Mouse (Mus musculus): ENCODE data around the gene Ccdc175.

The Ccdc175 gene

GRCm38 (mm10) chr12:72104027-72104426 is 80.8 kb downstream of the Ccdc175 start:
- in situ Hi-C loops (cut with MboI; ENCODE audit: low sequenced_read_pairs): loop anchor here (25.0 kb wide), 1 partner anchor 308 kb away; the partner anchor contains the start of gene Rtn1

- in situ Hi-C loops (cut with MboI; ENCODE audit: low sequenced_read_pairs): loop anchor here (25.0 kb wide), 1 partner anchor 310 kb away; the partner anchor contains the start of gene Rtn1
Measured at GRCm38 (mm10) chr12:72102776-72103175, 82.1 kb downstream of the Ccdc175 start.

- in situ Hi-C loops (cut with MboI; ENCODE audit: low sequenced_read_pairs): no loop called here
Measured at GRCm38 (mm10) chr12:72096966-72097365, 87.9 kb downstream of the Ccdc175 start.

- in situ Hi-C loops (cut with MboI; ENCODE audit: low sequenced_read_pairs): no loop called here
Measured at GRCm38 (mm10) chr12:72089802-72090201, 95.0 kb downstream of the Ccdc175 start.

GRCm38 (mm10) chr12:72086166-72086825 is 98.5 kb downstream of the Ccdc175 start:
- in situ Hi-C loops (cut with MboI; ENCODE audit: low sequenced_read_pairs): no loop called here

- in situ Hi-C loops (cut with MboI; ENCODE audit: low sequenced_read_pairs): no loop called here
Measured at GRCm38 (mm10) chr12:72085329-72086165, 99.3 kb downstream of the Ccdc175 start, which contains the start of the genes L3hypdh and Jkamp. L3hypdh (minus strand) TSS chr12:72085439. Jkamp (plus strand) TSS chr12:72085589.

GRCm38 (mm10) chr12:72085024-72085328 is 99.9 kb downstream of the Ccdc175 start:
- in situ Hi-C loops (cut with MboI; ENCODE audit: low sequenced_read_pairs): no loop called here

- in situ Hi-C loops (cut with MboI; ENCODE audit: low sequenced_read_pairs): no loop called here
Measured at GRCm38 (mm10) chr12:72084261-72085023, 100.4 kb downstream of the Ccdc175 start.

GRCm38 (mm10) chr12:72083265-72083664 is 101.6 kb downstream of the Ccdc175 start:
- in situ Hi-C loops (cut with MboI; ENCODE audit: low sequenced_read_pairs): no loop called here

GRCm38 (mm10) chr12:72082370-72082769 is 102.5 kb downstream of the Ccdc175 start:
- in situ Hi-C loops (cut with MboI; ENCODE audit: low sequenced_read_pairs): no loop called here

GRCm38 (mm10) chr12:72081961-72082360 is 102.9 kb downstream of the Ccdc175 start:
- in situ Hi-C loops (cut with MboI; ENCODE audit: low sequenced_read_pairs): no loop called here

GRCm38 (mm10) chr12:72078248-72078647 is 106.6 kb downstream of the Ccdc175 start:
- in situ Hi-C loops (cut with MboI; ENCODE audit: low sequenced_read_pairs): no loop called here

- in situ Hi-C loops (cut with MboI; ENCODE audit: low sequenced_read_pairs): no loop called here
Measured at GRCm38 (mm10) chr12:72070327-72071269, 114.2 kb downstream of the Ccdc175 start, which contains the start of gene Gpr135. Gpr135 (minus strand) TSS chr12:72071125.

- in situ Hi-C loops (cut with MboI; ENCODE audit: low sequenced_read_pairs): no loop called here
Measured at GRCm38 (mm10) chr12:72069626-72070326, 115.1 kb downstream of the Ccdc175 start.

GRCm38 (mm10) chr12:72057780-72058179 is 127.0 kb downstream of the Ccdc175 start:
- in situ Hi-C loops (cut with MboI; ENCODE audit: low sequenced_read_pairs): no loop called here

GRCm38 (mm10) chr12:72053851-72054250 is 131.0 kb downstream of the Ccdc175 start:
- in situ Hi-C loops (cut with MboI; ENCODE audit: low sequenced_read_pairs): no loop called here

GRCm38 (mm10) chr12:72053303-72053702 is 131.5 kb downstream of the Ccdc175 start:
- in situ Hi-C loops (cut with MboI; ENCODE audit: low sequenced_read_pairs): no loop called here

GRCm38 (mm10) chr12:72052571-72052970 is 132.3 kb downstream of the Ccdc175 start:
- in situ Hi-C loops (cut with MboI; ENCODE audit: low sequenced_read_pairs): no loop called here

Data from CH12F3 (cell line).